Mouse (Mus musculus) liver, adult 2 months (tissue): ENCODE measurements around the gene Nrm.

Experiments
- CTCF ChIP-seq: fragments of 200-500 bp; IDR thresholded peaks from 2 replicates; pipeline ENCODE4 v1.5.1; 2011; ENCODE audit warnings: low read depth, low read length, control low read depth
- POLR2A ChIP-seq: fragments of 200-500 bp; IDR thresholded peaks from 2 replicates; pipeline ENCODE4 v1.6.1; 2011; ENCODE audit warnings: low read length, control low read depth; ENCODE audit not compliant: insufficient read depth; ENCODE audit errors: extremely low read depth

GRCm38 (mm10) chr17:35903992-35904355 lies 42.9 kb downstream of the Nrm start:
- TF ChIP-seq CTCF (no peak), POLR2A (no peak)
